ENCODE assay signal across 19 mouse cellular contexts in the genomic region with DNA sequence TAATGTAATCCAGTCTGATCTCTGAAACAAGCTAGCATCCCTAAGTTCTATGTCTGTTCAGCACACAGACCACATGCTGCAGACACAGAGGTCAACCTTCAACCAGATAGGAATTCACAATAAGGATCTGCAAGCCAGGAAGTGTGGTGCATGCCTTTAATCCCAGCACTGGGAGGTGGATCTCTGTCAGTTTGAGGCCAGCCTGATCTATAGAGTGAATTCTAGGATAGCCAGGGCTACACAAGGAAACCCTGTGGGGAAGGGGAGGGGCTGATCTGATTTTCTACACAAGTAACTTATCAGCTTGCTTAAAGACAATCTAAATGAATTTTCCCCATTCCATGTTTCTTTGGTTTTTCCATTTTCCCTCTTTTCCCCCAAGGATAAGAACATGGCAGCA. TPM values are rescaled to one million over a fixed set of nuclear protein-coding genes. Genes with fewer than 3 reads are reported as not detected.
DNase-seq lines count a peak whose midpoint lies in the region; TF ChIP-seq lines count a peak whose summit lies in the region.
"Had no signal": no experiment of that assay in that cellular context is flagged by ENCODE, and none has a peak within 500 bp of the region (broad histone marks: within the 10 kb centered on the region; RNA-seq: fewer than 3 reads in every experiment).

No protein-coding gene starts in this region.

- peak overlapping the region; percentile 68 for H3K4me3 ChIP-seq in E14TG2a.4 (replicated peaks; ENCODE audit: low read length)
- H3K4me3 ChIP-seq in ES-Bruce4 (ENCODE audit: low read depth, low read length), result peak overlapping the region; percentile 40
- H3K4me3 ChIP-seq: embryonic facial prominence, embryonic 10.5 days; embryonic facial prominence, embryonic 12.5 days; forebrain, embryonic 13.5 days; forebrain, embryonic 15.5 days had no signal

- no peaks in the 10 kb centered on the region for H3K36me3 ChIP-seq in E14TG2a.4 (ENCODE audit: insufficient read depth, low read length)
- H3K36me3 ChIP-seq in ES-Bruce4 (ENCODE audit: control insufficient read depth, insufficient read depth, low read length, poor library complexity, severe bottlenecking), result no peaks in the 10 kb centered on the region
- H3K36me3 ChIP-seq: embryonic facial prominence, embryonic 10.5 days; embryonic facial prominence, embryonic 12.5 days; forebrain, embryonic 15.5 days; G1E had no signal

- no peak for TF ChIP-seq POLR2A in ES-Bruce4 (IDR thresholded peaks at IDR 0.05; ENCODE audit: insufficient read depth, low read length)

- TF ChIP-seq CTCF in E14TG2a.4 (conservative IDR thresholded peaks at IDR 0.05; ENCODE audit: low read length) (no peak), ES-Bruce4 (IDR thresholded peaks at IDR 0.05; ENCODE audit: low read depth, low read length) (no peak)

- H3K9me3 ChIP-seq in E14TG2a.4 (ENCODE audit: low read length) (no peaks in the 10 kb centered on the region), ES-Bruce4 (replicated peaks; ENCODE audit: control insufficient read depth, insufficient read depth, low read length, poor library complexity, severe bottlenecking) (no peaks in the 10 kb centered on the region)
- H3K9me3 ChIP-seq: embryonic facial prominence, embryonic 10.5 days; embryonic facial prominence, embryonic 12.5 days; forebrain, embryonic 13.5 days; forebrain, embryonic 15.5 days; G1E had no signal

- no peak overlapping the region for H3K27ac ChIP-seq in ES-Bruce4 (ENCODE audit: insufficient read depth, low read length)
- H3K27ac ChIP-seq: embryonic facial prominence, embryonic 10.5 days; embryonic facial prominence, embryonic 12.5 days; forebrain, embryonic 13.5 days; forebrain, embryonic 15.5 days had no signal

- H3K9ac ChIP-seq in ES-Bruce4 (ENCODE audit: low read depth, poor library complexity, severe bottlenecking), result peak overlapping the region; percentile 45; the same call in 1 of the 2 replicates
- H3K9ac ChIP-seq: embryonic facial prominence, embryonic 12.5 days; forebrain, embryonic 13.5 days; forebrain, embryonic 15.5 days had no signal

- H3K27me3 ChIP-seq in E14TG2a.4 (ENCODE audit: insufficient read depth, low read length) (no peaks in the 10 kb centered on the region), ES-Bruce4 (ENCODE audit: control insufficient read depth, insufficient read depth, low read length, poor library complexity, severe bottlenecking) (no peaks in the 10 kb centered on the region)
- H3K27me3 ChIP-seq: embryonic facial prominence, embryonic 12.5 days; forebrain, embryonic 13.5 days; forebrain, embryonic 15.5 days had no signal

- no peak for TF ChIP-seq EP300 in ES-Bruce4 (IDR thresholded peaks at IDR 0.05; ENCODE audit: insufficient read depth, low read depth, low read length)

- H3K4me1 ChIP-seq in E14TG2a.4 (replicated peaks; ENCODE audit: low read depth, low read length) (peaks cover 73% of the 10 kb centered on the region), ES-Bruce4 (ENCODE audit: control insufficient read depth, insufficient read depth, low read length) (peaks cover 1% of the 10 kb centered on the region)
- H3K4me1 ChIP-seq: embryonic facial prominence, embryonic 10.5 days; embryonic facial prominence, embryonic 12.5 days; forebrain, embryonic 13.5 days; forebrain, embryonic 15.5 days had no signal

- DNase-seq in R1 (ENCODE audit: low read depth, low spot score), result peak; percentile 72
- no peak for DNase-seq in lung, postnatal 10 days
- DNase-seq in layer of hippocampus, postnatal 14 days (ENCODE audit: low spot score in 2 of 2), result no peak
- no peak for DNase-seq in right cerebral cortex, adult 18-20 months
- DNase-seq: adrenal gland, adult 8-10 months; adrenal gland, postnatal 14 days; adrenal gland, postnatal 36 days; cerebellum, adult 11-12 months; cerebellum, adult 2 months; cerebellum, adult 9-10 months; cerebellum, postnatal 10 days; cerebellum, postnatal 25 days had no signal

RNA-seq across cellular contexts. Expression of a gene that starts 17.2 kb away (rescaled TPM):
- 1,899 and 1,955 TPM in 2 replicates for polyA plus RNA-seq in ES-Bruce4 (2011; ENCODE audit: insufficient read depth, insufficient read length, low read depth, missing spikeins)
- total RNA-seq in layer of hippocampus, postnatal 14 days (2021), result 100 to 1,000 TPM; 227 to 243 TPM
